Mouse (Mus musculus): Measurements from ENCODE around the gene Gm36210. TPM values are rescaled to one million over a fixed set of nuclear protein-coding genes. Genes with fewer than 3 reads are reported as not detected.
A peak's percentile ranks its signal among the peaks of the same experiment; 100 is the strongest.

Gene Gm36210
- total RNA-seq, 2 experiments from 2014 or later = not detected

GRCm38 (mm10) chr7:4923586-4924364, 17.5 kb upstream of the Gm36210 start:
- DNase-seq (ENCODE audit: low spot score in 2 of 2) = peak; percentile 61 to 77

GRCm38 (mm10) chr7:4922931-4923565, 16.7 kb upstream of the Gm36210 start:
- no peak for DNase-seq (ENCODE audit: low spot score in 2 of 2)

- no peak for DNase-seq (ENCODE audit: low spot score in 2 of 2)
These were observed 16.2 kb upstream of the Gm36210 start for GRCm38 (mm10) chr7:4922508-4922907.

GRCm38 (mm10) chr7:4921824-4922482, 15.6 kb upstream of the Gm36210 start, which contains the start of gene Nat14:
Gene Nat14, plus strand, starts transcription at chr7:4922028.
- DNase-seq (ENCODE audit: low spot score in 2 of 2) = no peak

- DNase-seq (ENCODE audit: low spot score in 2 of 2) = no peak
These were observed 14.9 kb upstream of the Gm36210 start for GRCm38 (mm10) chr7:4920976-4921823.

GRCm38 (mm10) chr7:4920496-4920895, 14.2 kb upstream of the Gm36210 start:
- DNase-seq (ENCODE audit: low spot score in 2 of 2) = no peak

GRCm38 (mm10) chr7:4919971-4920370, 13.7 kb upstream of the Gm36210 start:
- no peak for DNase-seq (ENCODE audit: low spot score in 2 of 2)

- DNase-seq (ENCODE audit: low spot score in 2 of 2) = no peak
These were observed 12.8 kb upstream of the Gm36210 start for GRCm38 (mm10) chr7:4919096-4919495.

GRCm38 (mm10) chr7:4918681-4919080, 12.4 kb upstream of the Gm36210 start:
- no peak for DNase-seq (ENCODE audit: low spot score in 2 of 2)

GRCm38 (mm10) chr7:4917494-4917893, 11.2 kb upstream of the Gm36210 start:
- no peak for DNase-seq (ENCODE audit: low spot score in 2 of 2)

GRCm38 (mm10) chr7:4915669-4916416, 9.5 kb upstream of the Gm36210 start:
- DNase-seq (ENCODE audit: low spot score in 2 of 2) = no peak

- peak; percentile 89 to 94 for DNase-seq (ENCODE audit: low spot score in 2 of 2)
These were observed 8.8 kb upstream of the Gm36210 start, which contains the start of gene Zfp628 for GRCm38 (mm10) chr7:4915007-4915665. Gene Zfp628, plus strand, starts transcription at chr7:4915217.

- no peak for DNase-seq (ENCODE audit: low spot score in 2 of 2)
These were observed 5.9 kb upstream of the Gm36210 start for GRCm38 (mm10) chr7:4912248-4912647.

GRCm38 (mm10) chr7:4911561-4911960, 5.2 kb upstream of the Gm36210 start:
- DNase-seq (ENCODE audit: low spot score in 2 of 2) = peak; percentile 67 to 76

- DNase-seq (ENCODE audit: low spot score in 2 of 2) = no peak
These were observed 3.9 kb downstream of the Gm36210 start for GRCm38 (mm10) chr7:4902404-4902803.

GRCm38 (mm10) chr7:4901171-4901570, 5.1 kb downstream of the Gm36210 start:
- DNase-seq (ENCODE audit: low spot score in 2 of 2) = no peak

GRCm38 (mm10) chr7:4900523-4900851, 5.8 kb downstream of the Gm36210 start:
- DNase-seq (ENCODE audit: low spot score in 2 of 2) = no peak

- peak in 1 of 2 experiments; percentile 40 for DNase-seq (ENCODE audit: low spot score in 2 of 2)
These were observed 6.4 kb downstream of the Gm36210 start for GRCm38 (mm10) chr7:4899649-4900522.
